Mouse (Mus musculus) midbrain, embryonic 10.5 days (tissue): ENCODE measurements around the gene Man2a1. TPM values are rescaled to one million over a fixed set of nuclear protein-coding genes. Genes with fewer than 3 reads are reported as not detected.

Source experiments
- DNase-seq: peaks from one replicate; pipeline ENCODE4 v3.0.0-alpha.2; 2017; ENCODE audit warnings: low spot score
- H3K27ac ChIP-seq: fragments of 300-500 bp; sonication (generic); replicated peaks from 2 replicates; pipeline ENCODE4 v1.5.1; 2016; ENCODE audit warnings: mild to moderate bottlenecking
- H3K27me3 ChIP-seq: fragments of 300-500 bp; sonication (generic); 2 replicates; pipeline ENCODE4 v1.6.1; 2016; ENCODE audit warnings: low read depth, mild to moderate bottlenecking; ENCODE audit not compliant: poor library complexity, severe bottlenecking
- H3K36me3 ChIP-seq: fragments of 300-500 bp; sonication (generic); 2 replicates; pipeline ENCODE4 v1.6.1; 2016; ENCODE audit warnings: mild to moderate bottlenecking, moderate library complexity
- H3K4me1 ChIP-seq: fragments of 300-500 bp; sonication (generic); 2 replicates; pipeline ENCODE4 v1.6.1; 2016
- H3K4me3 ChIP-seq: fragments of 300-500 bp; sonication (generic); 2 replicates; pipeline ENCODE4 v1.5.1; 2016; ENCODE audit warnings: mild to moderate bottlenecking, moderate library complexity
- H3K9me3 ChIP-seq: fragments of 300-500 bp; sonication (generic); replicated peaks from 2 replicates; pipeline ENCODE4 v1.6.1; 2016; ENCODE audit warnings: mild to moderate bottlenecking
- WGBS: fragments of 180-500 bp; shearing (Covaris S2); methylation state at CpG from one replicate; pipeline ENCODE4 v1.1.7; 2016; 5-methylcytosine and 5-hydroxymethylcytosine counted together
- polyA plus RNA-seq: library from polyadenylated mRNA; unstranded; fragments of >200 nt; fragmentation: Nextera tagmentation; extraction: Ambion mirVana; gene quantifications from 2 replicates; pipeline ENCODE4 v1.2.1, GENCODE M21; 2016

Man2a1 gene
- polyA plus RNA-seq, 1 experiment from 2014 or later: 4.3 TPM

- no peak for DNase-seq
- H3K4me1 ChIP-seq: peaks cover 20% of the 10 kb centered on the region
- H3K9me3 ChIP-seq: no peaks in the 10 kb centered on the region
- WGBS: 87% methylated on average over 8 of the region's 8 CpGs
- H3K27me3 ChIP-seq: no peaks in the 10 kb centered on the region
- H3K27ac ChIP-seq: no peak overlapping the region
- H3K4me3 ChIP-seq: no peak overlapping the region
- peaks cover 9% of the 10 kb centered on the region; the same call in 1 of the 2 replicates for H3K36me3 ChIP-seq
Measured at GRCm38 (mm10) chr17:64644888-64645605, 44.5 kb downstream of the Man2a1 start.

GRCm38 (mm10) chr17:64647396-64647795 lies 46.9 kb downstream of the Man2a1 start:
- peaks cover 7% of the 10 kb centered on the region; the same call in 1 of the 2 replicates for H3K9me3 ChIP-seq
- H3K27me3 ChIP-seq: no peaks in the 10 kb centered on the region
- H3K27ac ChIP-seq: no peak overlapping the region
- H3K4me1 ChIP-seq: peaks cover 11% of the 10 kb centered on the region
- WGBS: 90% methylated on average over 9 of the region's 9 CpGs
- H3K36me3 ChIP-seq: peaks cover 23% of the 10 kb centered on the region
- DNase-seq: no peak
- H3K4me3 ChIP-seq: no peak overlapping the region

GRCm38 (mm10) chr17:64650702-64651101 lies 50.2 kb downstream of the Man2a1 start:
- H3K27me3 ChIP-seq: no peaks in the 10 kb centered on the region
- WGBS: 97% methylated on average over 9 of the region's 9 CpGs
- no peak for DNase-seq
- no peaks in the 10 kb centered on the region for H3K4me1 ChIP-seq
- peaks cover 12% of the 10 kb centered on the region for H3K9me3 ChIP-seq
- peaks cover 45% of the 10 kb centered on the region for H3K36me3 ChIP-seq
- no peak overlapping the region for H3K27ac ChIP-seq
- H3K4me3 ChIP-seq: no peak overlapping the region

GRCm38 (mm10) chr17:64653621-64654020 lies 53.1 kb downstream of the Man2a1 start:
- no peak overlapping the region for H3K4me3 ChIP-seq
- H3K27ac ChIP-seq: no peak overlapping the region
- no peaks in the 10 kb centered on the region for H3K27me3 ChIP-seq
- H3K9me3 ChIP-seq: peaks cover 12% of the 10 kb centered on the region
- WGBS: 90% methylated on average over 2 of the region's 2 CpGs
- peaks cover 49% of the 10 kb centered on the region for H3K36me3 ChIP-seq
- no peaks in the 10 kb centered on the region for H3K4me1 ChIP-seq
- peak; percentile 8 for DNase-seq

- Histone ChIP-seq H3K27me3 (no peaks in the 10 kb centered on the region), H3K36me3 (peaks cover 28% of the 10 kb centered on the region), H3K27ac (no peak overlapping the region), H3K9me3 (no peaks in the 10 kb centered on the region), H3K4me1 (no peaks in the 10 kb centered on the region), H3K4me3 (no peak overlapping the region)
- peak; percentile 1 for DNase-seq
- WGBS: 93% methylated on average over 4 of the region's 4 CpGs
Measured at GRCm38 (mm10) chr17:64659682-64660081, 59.1 kb downstream of the Man2a1 start.

GRCm38 (mm10) chr17:64666518-64666917 lies 66.0 kb downstream of the Man2a1 start:
- H3K27me3 ChIP-seq: no peaks in the 10 kb centered on the region
- 95% methylated on average over 4 of the region's 4 CpGs for WGBS
- peak overlapping the region; percentile 42; the same call in 1 of the 2 replicates for H3K27ac ChIP-seq
- no peak for DNase-seq
- no peak overlapping the region for H3K4me3 ChIP-seq
- H3K4me1 ChIP-seq: peaks cover 10% of the 10 kb centered on the region; the same call in 1 of the 2 replicates
- peaks cover 7% of the 10 kb centered on the region; the same call in 1 of the 2 replicates for H3K9me3 ChIP-seq
- H3K36me3 ChIP-seq: peaks cover 42% of the 10 kb centered on the region

GRCm38 (mm10) chr17:64668504-64668903 lies 68.0 kb downstream of the Man2a1 start:
- Histone ChIP-seq H3K27me3 (no peaks in the 10 kb centered on the region), H3K4me3 (no peak overlapping the region), H3K36me3 (peaks cover 54% of the 10 kb centered on the region), H3K4me1 (peaks cover 10% of the 10 kb centered on the region; the same call in 1 of the 2 replicates), H3K9me3 (peaks cover 7% of the 10 kb centered on the region; the same call in 1 of the 2 replicates), H3K27ac (no peak overlapping the region)
- peak; percentile 18 for DNase-seq
- 37% methylated on average over 5 of the region's 5 CpGs for WGBS

GRCm38 (mm10) chr17:64674401-64674800 lies 73.9 kb downstream of the Man2a1 start:
- DNase-seq: no peak
- peaks cover 62% of the 10 kb centered on the region for H3K36me3 ChIP-seq
- H3K4me3 ChIP-seq: no peak overlapping the region
- H3K4me1 ChIP-seq: no peaks in the 10 kb centered on the region
- 94% methylated on average over 1 of the region's 1 CpGs for WGBS
- no peak overlapping the region for H3K27ac ChIP-seq
- no peaks in the 10 kb centered on the region for H3K27me3 ChIP-seq
- no peaks in the 10 kb centered on the region for H3K9me3 ChIP-seq

- Histone ChIP-seq H3K27ac (no peak overlapping the region), H3K4me3 (no peak overlapping the region), H3K4me1 (no peaks in the 10 kb centered on the region), H3K9me3 (no peaks in the 10 kb centered on the region), H3K27me3 (no peaks in the 10 kb centered on the region), H3K36me3 (peaks cover 56% of the 10 kb centered on the region)
- 94% methylated on average over 6 of the region's 6 CpGs for WGBS
- DNase-seq: no peak
Measured at GRCm38 (mm10) chr17:64674980-64675379, 74.4 kb downstream of the Man2a1 start.

GRCm38 (mm10) chr17:64676735-64677469 lies 76.4 kb downstream of the Man2a1 start:
- Histone ChIP-seq H3K27me3 (no peaks in the 10 kb centered on the region), H3K4me3 (no peak overlapping the region), H3K9me3 (no peaks in the 10 kb centered on the region), H3K4me1 (no peaks in the 10 kb centered on the region), H3K36me3 (peaks cover 37% of the 10 kb centered on the region), H3K27ac (no peak overlapping the region)
- DNase-seq: no peak
- 86% methylated on average over 10 of the region's 10 CpGs for WGBS

GRCm38 (mm10) chr17:64681461-64681860 lies 80.9 kb downstream of the Man2a1 start:
- DNase-seq: no peak
- Histone ChIP-seq H3K4me1 (no peaks in the 10 kb centered on the region), H3K4me3 (no peak overlapping the region), H3K27me3 (no peaks in the 10 kb centered on the region), H3K9me3 (no peaks in the 10 kb centered on the region), H3K27ac (no peak overlapping the region), H3K36me3 (peaks cover 26% of the 10 kb centered on the region)
- 86% methylated on average over 3 of the region's 3 CpGs for WGBS

GRCm38 (mm10) chr17:64681927-64682326 lies 81.4 kb downstream of the Man2a1 start:
- DNase-seq: no peak
- Histone ChIP-seq H3K9me3 (no peaks in the 10 kb centered on the region), H3K4me3 (no peak overlapping the region), H3K27ac (no peak overlapping the region), H3K27me3 (no peaks in the 10 kb centered on the region), H3K4me1 (no peaks in the 10 kb centered on the region), H3K36me3 (peaks cover 24% of the 10 kb centered on the region)
- WGBS: 64% methylated on average over 2 of the region's 2 CpGs

GRCm38 (mm10) chr17:64684088-64684487 lies 83.6 kb downstream of the Man2a1 start:
- Histone ChIP-seq H3K27me3 (no peaks in the 10 kb centered on the region), H3K4me1 (no peaks in the 10 kb centered on the region), H3K27ac (no peak overlapping the region), H3K9me3 (no peaks in the 10 kb centered on the region), H3K36me3 (peaks cover 36% of the 10 kb centered on the region), H3K4me3 (no peak overlapping the region)
- DNase-seq: no peak
- 96% methylated on average over 4 of the region's 4 CpGs for WGBS
